Mouse (Mus musculus) G1E (cell line): ENCODE data around the gene Dhx37. TPM values are rescaled to one million over a fixed set of nuclear protein-coding genes. Genes with fewer than 3 reads are reported as not detected.
A peak's percentile ranks its signal among the peaks of the same experiment; 100 is the strongest.
"Not testable (repeated sequence)": the region's sequence is repeated elsewhere in the genome, so short reads cannot be mapped to it uniquely, and the experiment has no call there.

ENCODE experiments used
- ATAC-seq: 2 replicates; pipeline ENCODE4 v1.8.0; 2016; ENCODE audit warnings: mild to moderate bottlenecking; ENCODE audit not compliant: insufficient number of reproducible peaks, poor library complexity, low FRiP score, severe bottlenecking; ENCODE audit errors: extremely low read depth
- DNase-seq: peaks from one replicate; pipeline ENCODE4 v3.0.0; 2012; ENCODE audit warnings: low spot score
- H3K27me3 ChIP-seq: 2 replicates; pipeline ENCODE4 v1.6.1; 2012; ENCODE audit warnings: mild to moderate bottlenecking, low read length, inconsistent platforms; ENCODE audit not compliant: insufficient read depth
- H3K36me3 ChIP-seq: replicated peaks from 2 replicates; pipeline ENCODE3; 2012; ENCODE audit warnings: mild to moderate bottlenecking, inconsistent platforms
- H3K4me1 ChIP-seq: 2 replicates; pipeline ENCODE4 v1.6.1; 2012; ENCODE audit warnings: low read depth, low read length, inconsistent platforms, mixed read lengths; ENCODE audit not compliant: insufficient read depth
- H3K4me3 ChIP-seq: 2 replicates; pipeline ENCODE4 v1.5.1; 2012; ENCODE audit warnings: low read depth, mild to moderate bottlenecking, inconsistent platforms, low read length, moderate library complexity, mixed read lengths
- H3K9me3 ChIP-seq: replicated peaks from 2 replicates; pipeline ENCODE4 v1.6.1; 2012; ENCODE audit warnings: inconsistent platforms
- CTCF ChIP-seq: IDR thresholded peaks from 2 replicates; pipeline ENCODE4 v1.5.1; 2012; ENCODE audit warnings: low read depth, low read length, inconsistent platforms, mixed read lengths
- GATA1 ChIP-seq: IDR thresholded peaks from 2 replicates; pipeline ENCODE4 v1.6.1; 2012; ENCODE audit warnings: borderline replicate concordance, low read length, inconsistent platforms, mixed read lengths
- GATA2 ChIP-seq: IDR thresholded peaks from 2 replicates; pipeline ENCODE4 v1.6.1; 2012; ENCODE audit warnings: low read depth, low read length, inconsistent platforms, borderline replicate concordance
- POLR2AphosphoS5 ChIP-seq: IDR thresholded peaks from 2 replicates; pipeline ENCODE4 v1.6.1; 2012; ENCODE audit warnings: low read depth, low read length, inconsistent platforms; ENCODE audit not compliant: insufficient replicate concordance
- TAL1 ChIP-seq: conservative IDR thresholded peaks from 2 replicates; pipeline ENCODE4 v1.6.1; 2012; ENCODE audit warnings: low read depth, low read length, inconsistent platforms, mixed read lengths
- polyA plus RNA-seq: library from polyadenylated mRNA; stranded (reverse); fragments of >175 nt; gene quantifications from 2 replicates; pipeline ENCODE4 v1.2.3, GENCODE M21; 2012
- total RNA-seq, 2 experiments: library from RNA; stranded (forward) in 1 of 2; stranded (reverse) in 1 of 2; fragments of 200-1000 nt in 1 of 2; fragments of >200 nt in 1 of 2; fragmentation: Nextera tagmentation in 1 of 2; gene quantifications; 2 replicates each; pipeline ENCODE4 v1.2.3; 2014 to 2017

Gene Dhx37
- total and polyA plus RNA-seq, 3 experiments: 29.0 to 112 (median 32.2) TPM

DNA sequence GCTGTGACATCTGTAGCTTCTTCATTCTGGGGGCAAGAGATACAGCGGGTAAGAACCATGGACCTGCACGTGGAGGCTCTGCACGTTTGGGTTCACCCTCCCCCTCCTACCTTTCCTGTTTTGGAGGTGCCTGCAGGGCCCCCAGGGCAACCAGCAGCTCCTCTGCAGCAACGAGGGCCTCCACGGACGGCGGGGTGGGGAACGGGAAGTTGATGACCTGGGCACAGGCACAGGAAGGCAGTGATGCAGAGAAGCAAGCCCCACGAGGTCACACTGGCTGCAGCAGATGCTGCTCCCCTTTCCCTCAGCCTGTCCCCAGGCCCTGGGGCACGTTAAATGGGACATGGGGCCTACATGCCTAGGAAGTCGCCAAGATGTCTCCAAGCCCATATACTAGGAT lies 14.8 kb downstream of the Dhx37 start:
- TF ChIP-seq GATA1: no peak
- no peak for TF ChIP-seq GATA2
- no peak for TF ChIP-seq CTCF
- no peak for TF ChIP-seq TAL1
- TF ChIP-seq POLR2AphosphoS5: no peak
- no peak overlapping the region for H3K4me3 ChIP-seq
- ATAC-seq (no peak), DNase-seq (no peak)
- H3K4me1 ChIP-seq: peaks cover 6% of the 10 kb centered on the region; the same call in 1 of the 2 replicates
- no peaks in the 10 kb centered on the region for H3K9me3 ChIP-seq
- H3K27me3 ChIP-seq: no peaks in the 10 kb centered on the region; the same call in 1 of the 2 replicates
- peaks cover 100% of the 10 kb centered on the region for H3K36me3 ChIP-seq

DNA sequence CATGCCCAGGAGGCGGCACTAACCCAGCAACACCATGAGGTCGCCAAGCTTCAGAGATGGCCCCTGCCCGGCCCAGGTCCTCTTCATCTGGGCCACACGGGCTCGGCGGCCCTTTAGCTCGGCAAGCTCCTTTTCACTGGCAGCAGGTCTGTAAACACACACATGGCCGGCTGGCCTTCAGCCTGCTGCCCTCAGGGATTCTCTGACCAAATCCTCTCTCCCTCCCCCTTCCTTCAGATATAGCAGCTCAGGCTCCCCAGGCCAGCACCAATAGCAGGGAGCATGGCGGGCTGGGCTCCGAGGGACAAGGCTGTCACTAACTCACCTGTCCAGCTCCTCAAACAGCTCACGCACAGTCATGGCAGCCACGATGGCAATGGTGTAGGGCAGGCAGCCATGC lies 15.3 kb downstream of the Dhx37 start:
- ATAC-seq: no peak
- peaks cover 100% of the 10 kb centered on the region for H3K36me3 ChIP-seq

DNA sequence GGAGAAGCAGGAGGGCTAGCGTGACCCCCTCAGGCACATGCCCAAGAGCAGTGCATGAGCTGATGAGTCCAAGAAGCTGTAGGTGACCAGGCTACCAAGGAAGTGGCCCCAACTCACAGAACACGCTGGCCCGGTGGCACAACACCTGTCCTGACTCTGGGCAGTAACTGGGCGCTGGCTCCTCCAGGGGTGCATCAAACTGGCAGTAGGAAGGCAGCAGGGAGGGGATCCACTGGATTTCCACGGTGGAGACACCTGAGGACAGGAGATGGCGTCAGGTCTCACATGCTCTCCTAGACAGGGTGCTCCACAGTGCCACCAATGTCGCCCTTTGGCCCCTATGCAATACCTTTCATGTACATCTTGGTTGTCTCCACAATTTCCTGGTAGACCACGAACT lies 17.7 kb downstream of the Dhx37 start:
- peaks cover 89% of the 10 kb centered on the region for H3K36me3 ChIP-seq
- H3K9me3 ChIP-seq: no peaks in the 10 kb centered on the region
- TF ChIP-seq CTCF (no peak), TAL1 (no peak), POLR2AphosphoS5 (no peak), GATA2 (no peak), GATA1 (no peak)
- peaks cover 6% of the 10 kb centered on the region for H3K4me1 ChIP-seq
- H3K4me3 ChIP-seq: 0 out of 2 replicates have a peak overlapping the region, but pooled peaks have one; percentile 7
- DNase-seq (no peak), ATAC-seq (no peak)
- H3K27me3 ChIP-seq: no peaks in the 10 kb centered on the region

More for the DNA sequence above, 15.3 kb downstream of the Dhx37 start:
- H3K9me3 ChIP-seq: no peaks in the 10 kb centered on the region
- TF ChIP-seq POLR2AphosphoS5 (no peak), TAL1 (no peak), GATA2 (no peak), CTCF (no peak)
- H3K4me3 ChIP-seq: no peak overlapping the region
- DNase-seq: no peak
- peaks cover 6% of the 10 kb centered on the region; the same call in 1 of the 2 replicates for H3K4me1 ChIP-seq
- H3K27me3 ChIP-seq: no peaks in the 10 kb centered on the region; the same call in 1 of the 2 replicates

DNA sequence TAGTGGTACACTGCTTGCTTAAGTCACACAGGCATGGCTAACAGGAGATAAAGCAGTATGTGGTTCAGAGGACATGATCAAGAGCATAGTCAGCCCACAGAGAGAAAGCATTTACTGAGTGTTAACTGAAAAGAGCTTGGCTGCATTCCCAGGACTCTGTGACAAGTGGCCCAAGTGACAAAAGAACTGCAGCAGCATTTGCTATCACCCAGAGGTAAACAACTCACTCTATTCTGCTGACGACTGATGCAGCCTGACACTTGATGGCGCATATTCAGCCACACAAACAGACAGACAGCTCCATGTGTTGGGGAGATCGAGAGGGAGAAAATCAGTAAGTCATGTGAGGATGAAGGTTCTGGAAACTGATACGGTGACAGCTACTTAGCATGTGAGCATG lies 20.2 kb downstream of the Dhx37 start:
- H3K36me3 ChIP-seq: peaks cover 65% of the 10 kb centered on the region

DNA sequence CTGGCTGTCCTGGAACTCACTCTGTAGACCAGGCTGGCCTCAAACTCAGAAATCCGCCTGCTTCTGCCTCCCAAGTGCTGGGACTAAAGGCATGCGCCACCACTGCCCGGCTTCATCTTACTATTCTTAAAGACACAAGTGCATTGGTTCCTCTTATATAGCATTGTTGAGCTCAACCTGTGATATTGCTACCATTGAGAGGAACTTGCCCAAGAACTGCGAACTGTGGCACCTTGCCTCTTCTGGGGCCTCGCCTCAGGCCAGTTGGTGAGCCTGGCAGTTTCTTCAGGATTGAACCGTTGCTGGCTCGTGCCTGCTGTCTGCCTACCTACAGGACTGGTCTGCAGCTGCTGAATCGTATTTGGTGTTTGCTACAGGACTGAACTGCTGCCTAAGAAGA lies 21.4 kb downstream of the Dhx37 start:
- not testable (repeated sequence) for DNase-seq, ATAC-seq
- peaks cover 53% of the 10 kb centered on the region for H3K36me3 ChIP-seq

More for the DNA sequence above, 20.2 kb downstream of the Dhx37 start:
- H3K4me1 ChIP-seq: peaks cover 21% of the 10 kb centered on the region
- no peaks in the 10 kb centered on the region for H3K27me3 ChIP-seq
- ATAC-seq (no peak), DNase-seq (no peak)
- no peak overlapping the region for H3K4me3 ChIP-seq
- no peaks in the 10 kb centered on the region for H3K9me3 ChIP-seq
- TF ChIP-seq CTCF (no peak), POLR2AphosphoS5 (no peak), TAL1 (no peak), GATA1 (no peak), GATA2 (no peak)

DNA sequence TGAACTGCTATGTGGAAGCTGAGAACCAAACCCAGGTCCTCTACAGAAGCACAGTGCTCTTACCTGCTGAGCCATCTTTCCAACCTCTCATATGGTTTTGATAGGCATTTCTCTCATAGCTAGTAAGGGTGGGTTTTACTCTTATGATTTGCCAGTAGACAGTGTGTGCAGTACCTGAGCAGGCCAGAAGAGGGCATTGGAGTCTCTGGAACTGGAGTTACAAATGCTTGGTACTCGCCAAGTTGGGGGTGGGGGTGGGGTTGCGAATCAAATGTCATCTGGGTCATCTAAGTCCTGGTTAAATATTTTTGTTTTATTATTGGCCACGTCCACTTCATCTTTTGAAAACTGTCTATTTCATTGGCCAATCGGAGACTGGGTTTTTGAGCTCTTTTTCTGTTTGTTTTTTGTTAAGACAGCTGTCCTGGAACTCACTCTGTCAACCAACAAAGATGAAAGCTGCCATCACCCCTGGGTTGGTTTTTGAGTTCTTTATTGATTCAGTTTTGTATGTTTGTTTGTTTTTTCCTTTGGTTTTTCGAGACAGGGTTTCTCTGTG lies 21.9 kb downstream of the Dhx37 start:
- no peak for DNase-seq

More for the DNA sequence above, 21.4 kb downstream of the Dhx37 start:
- not testable (repeated sequence) for H3K9me3 ChIP-seq, H3K4me3 ChIP-seq, H3K27me3 ChIP-seq
- peaks cover 32% of the 10 kb centered on the region for H3K4me1 ChIP-seq

More for the DNA sequence above, 21.9 kb downstream of the Dhx37 start:
- ATAC-seq: no peak
- H3K4me3 ChIP-seq: no peak overlapping the region
- TF ChIP-seq POLR2AphosphoS5: no peak
- TF ChIP-seq CTCF: peak; percentile 74
- no peaks in the 10 kb centered on the region for H3K27me3 ChIP-seq
- peaks cover 48% of the 10 kb centered on the region for H3K36me3 ChIP-seq
- H3K9me3 ChIP-seq: no peaks in the 10 kb centered on the region
- peaks cover 36% of the 10 kb centered on the region for H3K4me1 ChIP-seq
